Mouse (Mus musculus): ENCODE measurements around the gene March4.
A peak's percentile ranks its signal among the peaks of the same experiment; 100 is the strongest.

March4 gene

GRCm38 (mm10) chr1:72530516-72531196 lies 6.1 kb downstream of the March4 start:
- DNase-seq (ENCODE audit: low spot score), result no peak

DNA sequence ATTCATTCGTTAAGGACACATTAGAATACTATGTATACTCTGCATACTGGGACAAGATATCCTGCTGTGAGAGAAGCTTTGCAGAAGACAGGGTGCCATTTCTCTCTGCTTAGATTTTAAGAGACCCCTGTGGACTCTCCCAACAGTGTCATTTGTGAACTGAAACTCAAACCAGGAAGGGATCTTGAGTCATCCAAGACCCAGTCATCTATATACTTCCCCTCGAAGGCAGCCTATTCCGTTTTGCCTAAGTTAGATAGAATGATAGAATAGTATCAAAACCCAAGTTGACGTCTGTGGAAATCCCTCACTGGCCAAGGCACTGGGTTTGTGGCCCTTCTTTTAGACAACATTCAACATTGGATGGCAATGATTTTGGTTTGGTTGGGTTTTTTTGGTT lies 7.5 kb downstream of the March4 start:
- DNase-seq (ENCODE audit: low spot score), result no peak

- no peak for DNase-seq (ENCODE audit: low spot score)
Observed at GRCm38 (mm10) chr1:72523601-72524000, 13.1 kb downstream of the March4 start.

DNA sequence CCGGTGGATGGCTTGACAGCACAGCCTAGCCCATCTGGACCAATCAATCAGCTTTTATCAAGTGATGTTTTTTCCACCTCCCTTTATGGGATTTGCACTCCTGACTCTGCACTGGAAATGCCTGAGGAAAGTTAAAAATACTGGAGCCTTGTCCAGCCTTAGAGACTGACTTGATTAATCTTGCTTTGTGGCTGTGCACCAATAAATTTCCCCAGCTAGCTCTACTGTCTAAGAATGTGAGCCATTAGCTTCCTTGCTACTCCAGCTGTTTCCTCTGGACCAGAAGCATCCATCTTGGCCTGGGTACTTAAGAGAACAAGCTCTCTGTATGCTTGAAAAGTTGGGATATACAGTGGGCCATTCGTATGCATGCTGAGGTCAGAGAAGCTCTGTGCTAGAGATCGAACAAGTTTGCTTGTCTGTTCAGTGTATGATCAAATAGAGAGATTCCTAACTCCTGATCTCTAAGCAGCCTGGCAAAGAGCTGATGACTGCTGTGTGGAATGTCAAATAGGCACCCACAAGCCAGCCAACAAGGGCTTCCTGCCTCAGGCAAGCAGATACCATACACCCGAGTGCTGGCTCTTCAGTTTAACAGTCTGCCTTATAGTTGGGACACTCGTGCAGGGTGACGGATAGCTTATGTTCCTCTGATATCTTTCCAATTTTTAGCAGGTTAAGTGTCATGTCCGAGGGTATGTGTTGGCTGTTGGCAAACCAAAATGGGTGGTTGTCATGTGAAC lies 25.8 kb downstream of the March4 start:
- DNase-seq (ENCODE audit: low spot score), result no peak

DNA sequence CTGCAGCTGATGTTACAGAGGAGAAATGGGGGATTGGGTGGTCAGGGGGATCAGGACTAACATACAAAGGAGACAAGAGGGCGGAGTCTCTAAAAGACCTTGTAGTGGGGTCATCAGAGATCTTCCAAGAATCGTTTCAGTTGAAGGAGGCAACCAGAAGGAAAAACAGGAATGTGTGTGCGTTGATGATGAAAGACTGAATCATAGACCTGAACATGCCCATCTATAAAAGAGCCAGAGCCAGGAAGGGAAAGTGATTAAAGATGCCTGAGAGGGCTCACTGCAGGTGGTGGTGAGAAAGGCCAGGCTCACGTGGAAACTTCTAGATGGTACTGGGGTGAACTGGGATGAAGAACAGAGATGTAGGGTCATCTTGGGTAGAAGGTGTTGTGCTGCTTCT lies 27.2 kb downstream of the March4 start:
- no peak for DNase-seq (ENCODE audit: low spot score)

- DNase-seq (ENCODE audit: low spot score), result no peak
Observed at GRCm38 (mm10) chr1:72507670-72508069, 29.1 kb downstream of the March4 start.

GRCm38 (mm10) chr1:72506202-72506601 lies 30.5 kb downstream of the March4 start:
- DNase-seq (ENCODE audit: low spot score), result no peak

DNA sequence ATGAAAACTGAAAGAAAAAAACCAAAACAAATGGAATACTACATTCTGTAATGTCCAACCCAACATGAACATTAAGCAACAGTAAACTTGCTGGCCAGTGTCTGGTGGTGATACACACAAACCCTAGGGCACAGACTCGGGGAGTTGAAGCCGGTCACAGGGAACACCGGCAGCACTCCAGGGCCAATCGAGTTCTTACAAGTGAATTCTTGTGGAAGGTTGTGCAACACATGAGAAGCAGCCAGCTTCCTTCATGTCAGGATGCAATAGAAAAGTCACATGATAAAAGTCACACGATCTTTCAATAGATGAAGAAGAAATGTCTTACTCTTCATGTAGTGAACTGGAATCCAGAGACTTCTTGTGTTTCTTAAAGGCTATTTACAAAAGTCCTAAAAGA lies 39.1 kb downstream of the March4 start:
- no peak for DNase-seq (ENCODE audit: low spot score)

DNA sequence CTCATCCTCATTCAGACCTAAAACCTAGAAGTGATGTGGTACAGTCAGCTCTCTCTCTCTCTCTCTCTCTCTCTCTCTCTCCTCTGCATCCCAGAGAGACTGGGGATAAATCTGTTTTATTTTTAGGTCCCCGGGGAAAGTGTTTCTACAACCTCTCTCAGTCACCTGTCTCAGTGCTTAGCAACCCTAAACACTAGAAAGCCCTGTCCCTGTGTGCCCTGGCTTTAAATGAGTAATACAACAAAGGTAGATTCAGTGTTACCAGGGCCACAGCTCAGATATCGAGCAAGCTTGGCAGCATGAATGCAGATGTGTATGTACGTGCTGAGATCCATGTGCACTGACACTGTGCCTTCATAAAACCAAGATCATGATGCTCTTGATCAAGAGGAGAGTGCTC lies 43.3 kb downstream of the March4 start:
- no peak for DNase-seq (ENCODE audit: low spot score)

GRCm38 (mm10) chr1:72492666-72493065 lies 44.1 kb downstream of the March4 start:
- DNase-seq (ENCODE audit: low spot score), result no peak

- DNase-seq (ENCODE audit: low spot score), result peak; percentile 23
Observed at GRCm38 (mm10) chr1:72491307-72491706, 45.4 kb downstream of the March4 start.

DNA sequence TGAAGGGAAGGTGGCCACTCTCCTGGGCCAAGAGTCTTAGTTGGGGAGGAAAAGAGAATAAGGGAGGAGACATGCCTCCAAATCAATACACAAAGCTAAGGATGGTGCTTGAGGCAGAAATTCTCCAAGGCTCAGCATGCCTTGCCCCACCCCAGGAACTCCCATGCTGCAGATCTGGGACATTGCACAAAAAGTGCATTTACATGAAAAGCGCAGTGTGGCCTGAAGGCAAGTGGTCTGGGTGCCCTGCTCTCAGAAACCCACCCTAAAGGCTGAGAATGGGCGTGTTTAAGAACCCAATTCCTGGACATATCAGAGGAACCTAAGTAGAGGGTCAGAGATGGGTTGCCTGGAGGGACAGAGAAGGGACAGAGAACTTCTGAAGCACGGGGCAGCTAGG lies 45.9 kb downstream of the March4 start:
- DNase-seq (ENCODE audit: low spot score), result peak; percentile 8

GRCm38 (mm10) chr1:72490193-72490592 lies 46.5 kb downstream of the March4 start:
- peak; percentile 61 for DNase-seq (ENCODE audit: low spot score)

- no peak for DNase-seq (ENCODE audit: low spot score)
Observed at GRCm38 (mm10) chr1:72476594-72476993, 60.1 kb downstream of the March4 start.

GRCm38 (mm10) chr1:72469075-72469474 lies 67.7 kb downstream of the March4 start:
- DNase-seq (ENCODE audit: low spot score), result no peak

DNA sequence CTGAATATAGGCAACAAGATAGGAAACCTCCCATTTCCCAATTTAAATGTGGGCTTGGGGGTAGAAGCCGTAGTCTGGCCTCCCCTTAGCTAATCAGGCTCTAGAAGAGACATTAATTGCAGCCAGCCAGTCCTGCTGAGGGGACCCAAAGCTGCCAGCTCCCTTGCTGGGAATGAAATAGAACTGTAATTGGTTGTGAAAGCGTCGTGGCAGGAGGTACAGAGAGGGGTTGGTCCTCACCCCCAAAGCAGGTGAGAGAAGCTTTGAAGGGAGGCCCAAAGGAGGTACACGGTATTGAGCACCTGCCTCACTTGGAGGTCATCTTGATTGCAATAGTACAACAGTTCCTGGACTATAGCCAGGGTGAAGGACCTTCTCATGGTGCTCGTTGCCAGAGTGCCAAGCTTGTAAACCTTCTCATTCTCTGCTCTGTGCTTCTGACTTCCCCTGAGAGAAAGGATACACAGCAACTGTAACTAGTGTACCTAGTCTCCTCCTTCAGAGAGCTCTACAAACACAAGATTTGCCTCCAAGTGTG lies 68.2 kb downstream of the March4 start:
- DNase-seq (ENCODE audit: low spot score), result no peak

GRCm38 (mm10) chr1:72464926-72465583 lies 71.7 kb downstream of the March4 start:
- DNase-seq (ENCODE audit: low spot score), result no peak

DNA sequence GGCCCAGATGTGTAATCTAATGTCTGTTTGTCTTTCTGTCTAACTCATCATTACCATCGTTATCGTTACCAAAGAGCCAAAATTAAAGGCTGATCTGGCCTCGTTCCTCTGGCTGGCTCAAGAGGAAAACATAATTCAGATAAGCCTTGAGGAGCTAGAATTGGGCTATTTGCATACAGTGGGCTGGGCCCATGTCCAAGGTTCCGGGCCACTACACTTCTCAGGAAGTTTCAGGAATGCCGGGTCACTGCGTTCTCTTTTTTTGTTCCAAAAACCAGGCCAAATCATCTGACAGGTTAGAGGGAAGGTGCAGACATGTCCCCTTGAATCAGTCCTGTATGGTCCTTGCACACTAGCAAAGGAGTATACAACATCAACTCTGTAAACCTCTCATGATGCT lies 74.2 kb downstream of the March4 start:
- DNase-seq (ENCODE audit: low spot score), result no peak

DNA sequence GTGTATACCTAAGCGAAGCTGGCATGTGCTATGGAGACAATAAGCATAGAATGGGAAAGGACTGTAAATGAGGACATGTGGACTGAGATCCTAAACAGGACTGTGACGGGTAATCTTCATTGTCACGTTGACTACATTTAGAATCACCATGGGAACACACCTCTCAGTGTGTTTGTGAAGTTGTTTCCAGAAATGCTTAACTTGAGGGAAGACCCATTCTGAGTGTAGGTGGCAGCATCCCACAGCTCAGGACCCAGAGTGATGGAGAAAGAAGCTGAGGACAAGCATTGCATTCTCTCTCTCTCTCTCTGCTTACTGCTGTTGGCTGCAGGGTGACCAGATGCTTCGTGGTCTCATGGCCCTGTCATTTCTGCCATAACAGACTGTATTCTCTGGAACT lies 79.1 kb downstream of the March4 start:
- no peak for DNase-seq (ENCODE audit: low spot score)

DNA sequence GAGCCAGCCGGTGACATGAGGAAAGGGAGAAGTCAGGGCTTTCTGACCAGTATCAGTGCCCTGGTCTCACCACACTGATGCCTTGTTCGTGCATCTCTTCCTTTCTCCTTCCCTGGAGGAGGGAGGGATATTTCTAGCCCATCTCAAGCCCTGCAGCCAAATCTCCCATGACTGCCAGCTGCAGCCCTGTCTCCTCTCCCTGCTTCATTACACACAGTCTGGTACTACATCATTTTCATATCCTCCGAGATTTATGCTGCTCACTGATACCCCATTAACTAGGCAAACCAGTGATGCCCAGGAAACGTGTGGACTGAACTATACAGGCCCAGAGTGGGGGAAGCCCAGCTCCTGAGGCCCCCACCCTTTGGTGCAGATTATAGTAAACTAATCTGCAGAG lies 80.8 kb downstream of the March4 start:
- peak; percentile 49 for DNase-seq (ENCODE audit: low spot score)

DNA sequence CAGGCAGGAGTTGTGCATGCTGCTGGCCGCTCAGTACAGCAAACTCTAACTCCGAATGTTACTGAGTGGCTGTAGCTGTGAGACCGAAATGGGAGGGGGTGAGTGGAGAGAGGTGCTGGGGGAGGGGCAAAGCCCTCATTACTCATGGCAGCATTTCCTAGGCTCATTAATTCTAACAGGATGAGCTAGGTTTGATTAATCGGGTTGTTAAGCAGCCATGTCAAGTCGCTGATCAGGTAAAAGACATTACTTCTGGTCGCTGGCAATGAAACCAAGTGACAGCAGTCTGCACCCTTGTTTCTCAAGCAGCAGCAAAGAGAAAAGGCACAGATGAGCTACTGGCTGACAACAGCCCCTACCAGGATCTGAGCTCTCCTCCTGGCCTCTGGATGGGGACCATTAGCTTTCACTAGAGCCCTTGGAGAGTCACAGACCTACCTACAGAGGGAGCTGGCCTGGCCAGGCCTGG lies 82.0 kb downstream of the March4 start:
- peak; percentile 75 for DNase-seq (ENCODE audit: low spot score)

GRCm38 (mm10) chr1:72452839-72453238 lies 83.9 kb downstream of the March4 start:
- no peak for DNase-seq (ENCODE audit: low spot score)

DNA sequence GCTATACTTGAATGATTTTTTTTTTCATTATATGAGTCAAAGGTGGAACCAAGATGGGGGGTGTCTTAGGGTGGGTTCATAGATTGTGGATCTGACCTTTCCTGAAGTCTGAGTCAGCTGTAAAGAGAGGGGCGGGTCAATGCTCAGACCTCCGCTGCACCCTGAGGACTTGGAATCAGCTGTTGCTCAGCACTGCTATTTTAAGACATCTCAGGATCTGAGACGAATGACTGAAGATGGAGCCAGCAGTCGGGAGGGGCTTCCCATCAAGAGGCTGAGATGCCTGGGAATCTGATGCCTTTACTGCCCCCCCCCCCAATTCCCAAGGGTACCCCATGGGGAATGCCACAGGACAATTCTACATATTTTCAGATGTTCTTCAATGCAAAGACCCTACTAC lies 85.9 kb downstream of the March4 start:
- DNase-seq (ENCODE audit: low spot score), result no peak
